Mouse (Mus musculus) left cerebral cortex, adult 8-10 months (tissue): ENCODE measurements around the gene Olfr66. TPM values are rescaled to one million over a fixed set of nuclear protein-coding genes. Genes with fewer than 3 reads are reported as not detected.

Experiments used
- DNase-seq, 2 experiments: peaks; one replicate each; pipeline ENCODE4 v3.0.0; 2022; ENCODE audit warnings: low spot score in 2 of 2
- total RNA-seq, 4 experiments: library from RNA; stranded (reverse); gene quantifications; 2 replicates each; pipeline ENCODE4 v1.2.4; 2022

Gene Olfr66
- total RNA-seq, result not detected

- no peak for DNase-seq
Measured at GRCm38 (mm10) chr7:103886152-103886551, at the start of gene Olfr66. Gene Olfr66, minus strand, starts transcription at chr7:103886252.

- DNase-seq, result no peak
Measured at GRCm38 (mm10) chr7:103934264-103934663, 48.2 kb upstream of the Olfr66 start, which contains the start of gene Olfr632. Gene Olfr632, plus strand, starts transcription at chr7:103934347.

- no peak for DNase-seq
Measured at GRCm38 (mm10) chr7:103928525-103928924, 42.5 kb upstream of the Olfr66 start, which contains the start of gene Olfr631. Gene Olfr631, plus strand, starts transcription at chr7:103928825.

GRCm38 (mm10) chr7:103915338-103915737, 29.3 kb upstream of the Olfr66 start:
- DNase-seq, result no peak

GRCm38 (mm10) chr7:103912969-103913511, 27.0 kb upstream of the Olfr66 start:
- no peak for DNase-seq

- no peak for DNase-seq
Measured at GRCm38 (mm10) chr7:103910047-103910446, 24.0 kb upstream of the Olfr66 start.

GRCm38 (mm10) chr7:103903187-103903586, 17.1 kb upstream of the Olfr66 start, which contains the start of gene Olfr65:
Gene Olfr65, plus strand, starts transcription at chr7:103903487.
- no peak for DNase-seq

- DNase-seq, result no peak
Measured at GRCm38 (mm10) chr7:103894385-103894784, 8.3 kb upstream of the Olfr66 start, which contains the start of gene Olfr64. Gene Olfr64, minus strand, starts transcription at chr7:103894485.

GRCm38 (mm10) chr7:103877093-103877492, 9.0 kb downstream of the Olfr66 start:
- no peak for DNase-seq

GRCm38 (mm10) chr7:103874451-103874850, 11.6 kb downstream of the Olfr66 start:
- DNase-seq, result no peak

- no peak for DNase-seq
Measured at GRCm38 (mm10) chr7:103873064-103873463, 13.0 kb downstream of the Olfr66 start.

- DNase-seq, result no peak
Measured at GRCm38 (mm10) chr7:103870667-103871066, 15.4 kb downstream of the Olfr66 start.

- DNase-seq, result no peak
Measured at GRCm38 (mm10) chr7:103865716-103866115, 20.3 kb downstream of the Olfr66 start.

GRCm38 (mm10) chr7:103861531-103861930, 24.5 kb downstream of the Olfr66 start:
- DNase-seq, result no peak

- DNase-seq, result no peak
Measured at GRCm38 (mm10) chr7:103860855-103861254, 25.2 kb downstream of the Olfr66 start.

- DNase-seq, result no peak
Measured at GRCm38 (mm10) chr7:103859076-103859475, 27.0 kb downstream of the Olfr66 start.

- no peak for DNase-seq
Measured at GRCm38 (mm10) chr7:103854669-103855068, 31.4 kb downstream of the Olfr66 start.

- no peak for DNase-seq
Measured at GRCm38 (mm10) chr7:103853090-103853489, 33.0 kb downstream of the Olfr66 start, which contains the start of gene Hbb-y. Gene Hbb-y, minus strand, starts transcription at chr7:103853216.

GRCm38 (mm10) chr7:103844525-103845325, 41.3 kb downstream of the Olfr66 start:
- no peak for DNase-seq

- DNase-seq, result no peak
Measured at GRCm38 (mm10) chr7:103843034-103843433, 43.0 kb downstream of the Olfr66 start, which contains the start of gene Hbb-bh1. Gene Hbb-bh1, minus strand, starts transcription at chr7:103843164.

GRCm38 (mm10) chr7:103840268-103840667, 45.8 kb downstream of the Olfr66 start, which contains the start of gene Hbb-bh2:
Gene Hbb-bh2, minus strand, starts transcription at chr7:103840520.
- no peak for DNase-seq
